Mouse (Mus musculus) left cerebral cortex, adult 9 months (tissue): ENCODE measurements around the gene Wdr24.
A peak's percentile ranks its signal among the peaks of the same experiment; 100 is the strongest.

ENCODE experiments used
- DNase-seq, 2 experiments: peaks; one replicate each; pipeline ENCODE4 v3.0.0; 2022; ENCODE audit warnings: low spot score in 2 of 2

Wdr24 gene

DNA sequence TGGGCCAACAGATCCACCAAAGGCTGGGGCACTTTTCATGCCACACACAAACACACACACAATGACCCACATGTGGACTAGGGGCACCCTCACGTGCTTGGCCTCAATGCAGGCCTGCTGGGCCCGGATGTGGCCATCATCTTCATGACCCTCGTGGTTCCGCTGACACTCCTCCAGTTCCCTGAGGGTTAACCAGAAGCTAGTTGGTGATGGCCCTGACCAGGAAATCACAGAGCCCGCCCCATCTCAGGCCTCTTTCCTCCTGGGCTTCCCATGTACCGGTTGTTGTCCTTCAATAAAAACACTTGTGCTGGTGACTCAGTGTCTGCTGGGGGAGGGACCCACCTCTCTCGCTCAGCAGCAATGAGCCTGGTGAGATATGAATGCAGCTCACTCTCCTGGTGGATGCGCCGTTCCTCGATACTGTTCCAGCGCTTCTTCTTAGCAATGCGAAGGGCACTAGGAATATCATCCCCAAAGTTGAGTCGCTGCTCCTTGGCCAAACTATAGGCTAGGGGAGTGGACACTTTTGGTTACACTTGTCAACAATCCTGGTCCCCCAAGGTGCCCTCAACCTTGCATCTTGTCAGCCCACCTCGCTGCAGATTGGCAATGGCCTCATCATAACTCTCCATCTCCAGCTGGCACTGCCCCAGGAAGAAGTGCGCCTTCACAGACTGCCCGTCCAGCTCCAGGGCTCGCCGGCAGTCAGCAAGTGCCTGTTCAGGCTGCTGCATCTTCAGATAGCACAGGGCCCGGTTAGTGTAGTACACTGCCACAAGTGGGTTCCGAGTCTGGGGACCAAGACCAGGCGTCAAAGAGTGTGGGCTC, 8.2 kb downstream of the Wdr24 start:
- no peak for DNase-seq

DNA sequence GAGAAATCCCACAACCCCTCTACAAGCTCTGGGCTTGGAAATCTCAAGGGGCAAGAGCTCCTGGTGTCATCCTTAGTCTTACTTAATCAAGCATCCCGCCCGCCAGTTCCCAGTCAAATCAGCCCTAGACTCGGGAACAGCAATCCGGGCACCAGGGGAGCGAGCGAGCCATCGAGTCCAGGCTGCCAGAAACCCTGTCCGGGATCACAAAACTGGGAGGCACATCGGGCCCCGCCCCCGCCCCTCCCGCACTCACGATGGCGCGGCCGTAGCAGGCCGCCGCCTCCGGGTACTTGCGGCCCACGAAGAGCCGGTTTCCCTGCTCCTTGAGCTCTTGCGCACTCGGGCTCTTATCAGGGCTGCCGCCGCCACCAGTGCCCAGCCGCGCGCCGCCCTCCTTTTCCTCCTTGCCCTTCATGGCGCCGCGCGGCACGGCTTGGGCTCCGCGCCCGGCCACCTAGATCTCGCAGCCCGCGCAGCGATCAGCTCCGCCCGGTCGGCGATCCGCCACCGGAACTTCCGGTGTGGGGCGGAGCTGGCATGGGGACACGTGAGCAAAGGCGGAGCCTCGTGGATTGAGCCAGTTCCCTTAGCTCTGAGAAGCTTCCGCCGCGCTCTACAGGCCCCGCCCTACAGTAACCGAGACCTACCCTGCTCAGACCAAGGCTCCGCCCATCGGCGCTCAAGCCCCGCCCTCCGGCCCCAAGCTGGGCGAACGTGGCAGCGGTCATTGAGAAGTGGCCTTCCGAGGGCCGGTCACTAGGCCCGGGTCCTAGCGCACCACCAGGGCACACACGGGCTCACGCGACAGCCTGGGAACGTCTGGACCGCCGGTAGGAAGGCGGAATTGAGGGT, 9.2 kb downstream of the Wdr24 start:
- peak; percentile 98 to 99 for DNase-seq

DNA sequence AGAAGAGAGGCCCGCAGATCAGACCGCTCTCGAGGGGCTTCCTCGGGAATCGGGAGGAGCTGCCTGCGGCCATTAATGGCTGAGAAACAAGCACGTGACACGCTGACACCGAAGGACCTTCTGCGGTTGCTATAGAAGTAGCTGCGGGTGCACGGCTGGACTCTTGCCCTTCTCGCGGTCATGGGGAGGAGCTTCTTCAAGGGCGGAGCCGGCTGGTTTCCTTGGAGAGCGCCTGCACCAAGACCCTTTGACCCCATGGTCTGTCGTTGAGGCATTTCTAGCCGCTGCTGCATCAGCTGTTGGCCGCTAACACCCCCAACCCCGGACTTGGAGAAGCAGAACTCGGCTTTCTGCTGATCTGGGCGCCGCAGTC, 9.8 kb downstream of the Wdr24 start, which contains the start of gene Stub1:
Stub1 (minus strand) TSS at position 114 of the 373 bp plus-strand sequence.
- DNase-seq: peak in 1 of 2 experiments; percentile 86

DNA sequence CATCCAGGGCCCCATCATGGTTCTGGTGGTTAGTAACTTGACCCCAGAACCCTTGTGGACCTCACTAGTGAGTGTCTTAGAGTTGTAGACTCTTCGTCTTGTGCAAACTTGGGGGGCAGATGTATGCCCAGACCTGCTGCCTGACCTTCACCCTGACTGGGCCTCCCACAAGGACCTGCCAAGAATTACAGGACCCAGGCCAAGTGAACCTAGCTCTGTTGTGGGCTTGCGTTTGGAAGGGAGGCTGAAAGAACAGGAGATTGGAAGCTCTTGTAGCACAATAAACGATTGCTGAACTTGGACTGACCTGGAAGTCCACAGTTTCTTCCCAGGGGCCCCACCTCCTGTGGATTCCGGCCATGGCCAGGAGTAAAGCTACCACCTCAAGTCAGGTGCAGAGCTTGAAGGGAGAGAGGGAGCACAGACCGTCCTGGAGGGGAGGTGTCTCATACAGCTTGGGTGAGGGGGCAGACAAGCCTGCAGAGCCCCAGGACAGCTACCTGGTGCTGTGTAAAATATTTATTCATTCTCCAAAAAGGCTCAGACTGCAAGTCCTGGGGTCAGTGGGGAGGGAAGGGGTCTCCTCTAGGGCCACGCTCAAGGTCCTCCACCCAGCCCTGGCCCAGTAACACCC, 10.7 kb downstream of the Wdr24 start:
- no peak for DNase-seq

DNA sequence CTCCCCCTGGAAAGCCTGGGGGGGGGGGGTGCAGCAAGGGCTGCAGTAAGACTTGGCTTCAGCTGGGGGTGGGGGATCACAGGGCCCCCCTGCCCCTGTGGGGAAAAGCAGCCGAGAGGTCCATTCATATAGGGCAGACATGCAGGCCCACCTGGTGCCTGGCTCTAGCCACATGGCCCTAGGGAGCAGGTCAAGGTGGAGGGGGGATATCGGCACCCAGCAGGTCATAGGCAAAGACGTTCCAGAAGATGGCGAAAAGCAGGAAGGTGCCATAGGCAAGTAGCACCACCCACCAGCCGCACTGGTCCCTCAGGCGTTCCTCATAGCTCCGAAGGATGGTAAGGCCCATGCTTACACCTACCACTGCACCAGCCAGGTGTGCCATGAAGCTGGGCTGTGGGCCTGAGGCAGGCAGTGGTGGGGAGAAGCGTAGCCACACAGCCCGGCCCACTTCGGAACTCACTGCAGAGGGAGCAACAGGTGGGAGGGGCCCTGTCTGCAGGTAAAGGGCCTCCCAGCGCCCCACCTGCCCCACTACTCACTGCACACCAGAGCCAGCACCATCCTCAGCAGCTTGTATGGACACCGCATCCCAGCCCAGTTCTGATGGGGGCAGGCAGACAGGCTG, 11.3 kb downstream of the Wdr24 start:
- DNase-seq: no peak

DNA sequence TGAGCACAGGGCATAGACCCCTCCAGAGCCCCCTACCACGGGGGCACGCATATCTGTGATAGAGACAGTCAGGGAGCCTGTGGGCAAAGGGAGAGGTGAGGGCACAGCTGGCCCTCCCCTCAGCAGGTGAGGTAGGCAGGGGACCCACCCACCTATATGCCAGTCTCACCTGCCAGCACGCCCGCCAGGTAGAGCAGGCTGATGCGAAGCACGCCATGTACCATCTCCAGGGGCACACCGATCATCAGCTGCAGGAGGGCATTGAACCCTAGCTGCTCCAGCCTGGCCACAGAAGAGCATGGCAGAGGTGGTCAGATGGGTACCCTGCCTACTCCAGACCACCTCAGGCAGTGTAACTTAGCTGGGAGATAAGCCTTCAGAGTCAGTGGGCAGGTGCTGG, 11.9 kb downstream of the Wdr24 start:
- no peak for DNase-seq

DNA sequence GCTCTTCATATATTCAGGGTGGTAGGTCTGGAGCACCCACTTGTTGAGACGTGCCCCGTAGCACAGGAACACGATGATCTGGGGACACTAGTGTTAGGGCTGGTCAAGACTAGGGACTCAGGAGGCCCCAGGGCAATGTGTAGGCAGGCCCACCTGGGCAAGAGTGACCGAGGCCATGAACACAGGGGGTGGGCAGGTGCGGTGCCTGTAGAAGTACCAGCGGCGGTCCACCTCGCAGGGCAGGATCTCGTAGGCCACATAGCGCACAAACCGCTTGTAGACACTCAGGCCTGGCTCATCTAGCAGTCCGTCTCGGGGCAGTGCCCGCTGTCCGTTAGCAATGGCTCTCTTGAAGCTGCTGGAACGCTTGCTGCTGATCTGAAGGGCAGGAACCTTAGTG, 12.4 kb downstream of the Wdr24 start:
- no peak for DNase-seq

DNA sequence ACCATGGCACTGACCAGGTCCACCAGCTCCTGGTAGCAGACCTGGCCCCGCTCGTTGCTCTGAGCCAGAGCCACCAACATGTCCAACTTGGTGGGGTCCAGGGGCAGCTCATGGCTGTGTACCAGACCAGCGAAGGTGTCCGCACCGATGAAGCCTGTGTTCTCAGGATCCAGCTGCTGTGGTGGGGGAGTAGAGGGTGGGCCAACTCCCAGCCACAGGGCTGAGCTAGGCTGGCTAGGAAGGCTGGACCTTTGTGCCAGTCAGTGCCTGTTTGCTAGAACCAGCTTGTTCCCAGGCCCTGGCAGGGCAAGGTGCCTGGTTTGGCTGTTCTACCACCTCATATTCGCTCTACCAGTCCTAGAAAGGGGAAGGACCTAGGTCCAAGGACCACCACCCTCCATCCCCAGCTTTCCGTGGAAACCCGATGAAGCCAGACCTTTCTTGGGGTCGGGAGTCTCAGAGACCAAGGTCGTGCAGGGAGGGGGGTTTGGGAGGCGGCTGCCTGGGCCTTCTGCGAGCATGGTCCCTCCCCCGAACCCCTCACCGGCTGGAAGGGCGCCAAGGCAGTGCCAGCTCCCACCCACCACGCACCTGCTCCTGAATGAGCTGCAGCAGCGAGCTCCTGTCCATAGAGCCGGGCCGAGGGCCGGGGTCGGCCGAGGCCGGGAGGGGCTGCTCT, 13.1 kb downstream of the Wdr24 start:
- DNase-seq: no peak

DNA sequence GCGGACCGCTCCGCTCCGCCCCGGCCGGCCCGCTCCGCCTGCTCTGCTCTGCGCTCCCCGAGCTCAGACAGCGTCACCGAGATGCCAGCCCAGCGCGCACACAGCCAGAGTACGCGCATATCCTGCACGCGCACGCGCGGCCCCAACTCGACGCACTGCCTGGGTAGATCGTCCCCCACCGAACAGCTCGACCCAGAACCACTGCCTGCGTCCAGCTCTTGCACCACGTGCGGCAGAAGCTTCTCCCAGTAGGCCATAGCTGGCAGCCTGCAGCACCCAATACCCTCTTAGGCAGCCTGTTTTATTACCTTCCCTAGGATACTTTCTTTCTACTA, 13.6 kb downstream of the Wdr24 start, which contains the start of gene Rhbdl1:
Rhbdl1 (minus strand) TSS at position 220 of the 335 bp plus-strand sequence.
- peak in 1 of 2 experiments; percentile 84 for DNase-seq

DNA sequence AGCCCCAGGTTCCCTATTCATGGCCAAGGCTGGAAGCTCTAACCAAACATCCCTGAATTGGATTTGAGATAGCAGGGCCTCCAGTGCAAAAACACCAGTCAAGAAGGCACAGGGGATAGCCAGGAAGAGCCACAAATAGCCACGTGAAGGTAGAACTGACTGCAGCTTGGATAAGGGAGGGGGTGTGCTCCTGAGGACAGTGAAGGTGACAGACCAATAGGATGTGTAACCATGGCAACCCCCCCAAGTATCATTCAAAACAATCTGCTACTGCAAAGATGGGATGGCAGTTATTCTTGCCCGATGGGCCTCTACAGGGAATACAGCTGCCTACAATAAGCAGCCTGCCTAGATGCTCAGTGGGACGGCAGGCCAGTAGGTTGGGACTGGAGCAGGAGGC, 14.1 kb downstream of the Wdr24 start:
- no peak for DNase-seq

DNA sequence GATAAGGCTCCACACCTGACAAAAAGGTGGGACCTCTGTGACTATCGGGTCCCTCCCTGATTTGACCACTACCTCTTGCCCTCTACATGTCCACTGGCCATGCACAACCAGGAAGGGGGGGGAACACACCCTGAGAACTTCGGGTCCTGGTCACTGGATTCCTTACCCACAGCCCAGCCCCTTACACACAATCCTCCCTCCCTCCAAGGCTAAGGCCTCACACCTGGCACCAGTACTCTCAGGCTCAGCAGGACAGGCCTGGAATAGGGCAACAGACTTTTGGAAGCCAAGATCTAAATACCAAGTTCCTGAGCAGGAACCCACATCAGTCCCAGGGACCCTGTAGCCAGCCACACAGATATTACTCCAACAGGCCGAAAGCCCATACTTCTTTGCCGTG, 15.5 kb downstream of the Wdr24 start:
- DNase-seq: no peak

DNA sequence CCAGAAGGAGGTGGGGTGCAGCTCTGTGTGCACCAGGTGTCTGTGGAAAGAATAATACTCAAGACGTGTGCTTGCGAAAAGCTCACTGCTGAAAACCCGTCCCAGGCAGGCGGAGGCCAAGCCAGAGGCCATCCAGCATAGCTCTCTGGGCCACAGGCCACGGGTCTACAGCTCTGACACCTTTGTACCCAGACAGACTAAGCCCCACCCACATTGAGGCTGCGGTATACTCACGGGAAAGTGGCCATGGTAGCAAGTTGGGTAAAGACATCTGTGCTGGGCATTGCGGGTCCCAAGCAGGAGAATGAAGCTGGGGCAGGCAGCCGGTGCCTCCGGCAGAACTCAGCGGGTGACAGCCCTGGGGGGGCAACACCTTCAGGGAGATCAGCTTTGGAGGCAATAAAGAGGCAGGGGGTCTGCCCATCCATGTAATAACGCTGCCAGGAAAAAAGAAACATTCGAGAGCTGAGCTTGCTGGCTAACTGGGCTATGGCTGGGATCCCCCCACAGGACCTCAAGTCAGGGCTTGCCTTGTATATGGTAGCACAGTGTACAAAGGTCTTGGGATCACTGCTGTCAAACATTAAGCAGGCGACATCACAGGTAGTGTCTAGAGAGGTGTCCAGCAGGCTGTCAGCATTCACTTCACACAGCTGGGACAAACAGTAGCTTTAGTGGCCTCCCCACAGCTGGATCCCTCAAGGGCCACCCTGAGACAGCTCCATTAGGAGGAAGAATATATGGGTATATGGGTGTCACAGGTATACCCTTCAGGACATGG, 16.2 kb downstream of the Wdr24 start:
- no peak for DNase-seq

DNA sequence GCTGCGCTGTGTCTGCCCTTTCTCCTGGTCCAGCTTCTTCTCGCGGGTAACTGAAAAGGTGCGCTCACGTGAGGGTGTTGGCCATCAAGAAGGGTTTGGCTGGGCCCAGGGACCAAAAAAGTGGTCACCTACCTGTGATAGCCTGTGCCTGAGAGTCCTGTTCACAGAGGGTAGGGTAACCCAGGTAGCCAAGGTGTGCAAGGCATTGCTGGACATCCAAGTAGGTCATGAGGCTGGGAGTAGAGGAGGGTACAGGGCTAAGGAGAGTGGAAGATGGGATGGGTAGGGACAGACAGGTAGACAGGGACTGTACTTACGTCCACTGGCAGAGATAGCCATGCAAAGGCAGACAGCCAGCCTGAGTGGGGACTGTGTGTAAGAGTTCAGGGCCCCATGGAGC, 17.1 kb downstream of the Wdr24 start:
- DNase-seq: no peak

DNA sequence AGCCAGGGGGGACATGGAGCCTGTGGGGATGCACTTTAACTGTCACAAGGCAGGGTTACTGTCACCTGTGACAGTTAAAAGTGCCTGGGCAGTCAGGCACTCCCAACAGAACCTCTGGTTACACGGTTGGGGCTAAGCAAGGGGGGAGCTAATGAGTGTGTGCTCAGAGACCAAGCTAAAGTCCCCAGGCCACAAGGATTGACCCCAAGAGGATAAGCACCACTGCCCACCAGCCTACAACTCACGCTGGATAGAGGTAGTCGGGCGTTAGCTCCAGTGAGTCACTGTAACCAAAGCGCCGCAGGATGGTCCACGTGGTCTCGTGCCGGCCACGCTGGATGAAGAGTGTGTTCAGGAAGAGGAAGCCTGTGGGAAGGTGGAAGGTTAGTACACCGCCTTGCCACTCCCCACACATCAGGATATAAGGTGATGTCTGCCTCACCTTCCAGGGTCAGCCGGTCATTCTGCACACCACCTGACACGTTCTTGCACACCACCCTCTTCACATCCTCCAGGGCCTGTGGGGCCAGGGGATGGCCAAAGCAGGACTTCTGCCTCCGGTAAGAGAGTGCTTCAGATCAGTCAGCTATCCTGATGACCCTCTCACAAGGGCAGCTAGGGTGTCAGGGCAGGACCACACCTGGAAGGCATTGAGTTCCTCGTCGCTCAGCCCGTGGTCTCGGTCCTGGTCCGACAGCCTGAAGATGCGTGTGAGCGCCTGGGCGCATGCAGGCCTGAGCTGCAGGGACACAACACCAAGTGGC, 17.9 kb downstream of the Wdr24 start, which contains the start of gene Gm20683:
Gm20683 (minus strand) TSS at position 647 of the 764 bp plus-strand sequence.
- no peak for DNase-seq

DNA sequence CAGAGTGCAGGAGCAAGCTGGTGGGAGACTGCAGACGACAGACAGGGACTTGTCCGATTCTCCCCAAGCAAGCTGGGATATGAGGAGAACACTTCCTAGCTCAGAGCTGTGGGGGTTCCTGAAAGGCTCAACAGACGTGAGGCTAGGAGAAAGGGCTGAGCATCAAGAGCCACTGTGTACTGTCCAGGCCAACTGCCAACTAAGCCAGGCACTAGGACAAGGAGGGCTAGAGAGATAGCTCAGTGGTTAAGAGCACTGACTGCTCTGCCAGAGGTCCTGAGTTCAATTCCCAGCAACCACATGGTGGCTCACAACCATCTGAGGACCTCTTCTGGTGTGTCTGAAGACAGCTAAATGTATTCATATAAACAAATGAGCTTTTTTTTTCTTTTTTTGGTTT, 19.1 kb downstream of the Wdr24 start:
- no peak for DNase-seq

DNA sequence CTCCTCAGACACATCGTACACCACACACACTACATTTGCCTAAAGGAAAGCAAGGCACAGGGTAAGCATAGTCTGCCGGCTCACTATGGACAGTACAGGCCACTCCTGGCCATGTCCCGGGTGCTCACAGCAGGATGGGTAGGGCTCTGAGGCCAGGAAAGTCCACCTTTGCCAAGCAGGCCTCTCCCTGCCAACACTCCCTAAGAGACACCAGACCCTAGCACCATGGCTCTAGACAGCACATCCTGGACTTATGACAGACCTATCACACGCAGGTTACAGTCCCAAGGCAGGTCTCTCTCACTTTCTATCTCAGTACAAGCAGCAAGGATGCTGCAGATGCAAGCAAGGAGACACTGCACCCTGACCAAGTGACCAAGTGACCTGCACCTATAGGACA, 19.7 kb downstream of the Wdr24 start:
- DNase-seq: no peak

DNA sequence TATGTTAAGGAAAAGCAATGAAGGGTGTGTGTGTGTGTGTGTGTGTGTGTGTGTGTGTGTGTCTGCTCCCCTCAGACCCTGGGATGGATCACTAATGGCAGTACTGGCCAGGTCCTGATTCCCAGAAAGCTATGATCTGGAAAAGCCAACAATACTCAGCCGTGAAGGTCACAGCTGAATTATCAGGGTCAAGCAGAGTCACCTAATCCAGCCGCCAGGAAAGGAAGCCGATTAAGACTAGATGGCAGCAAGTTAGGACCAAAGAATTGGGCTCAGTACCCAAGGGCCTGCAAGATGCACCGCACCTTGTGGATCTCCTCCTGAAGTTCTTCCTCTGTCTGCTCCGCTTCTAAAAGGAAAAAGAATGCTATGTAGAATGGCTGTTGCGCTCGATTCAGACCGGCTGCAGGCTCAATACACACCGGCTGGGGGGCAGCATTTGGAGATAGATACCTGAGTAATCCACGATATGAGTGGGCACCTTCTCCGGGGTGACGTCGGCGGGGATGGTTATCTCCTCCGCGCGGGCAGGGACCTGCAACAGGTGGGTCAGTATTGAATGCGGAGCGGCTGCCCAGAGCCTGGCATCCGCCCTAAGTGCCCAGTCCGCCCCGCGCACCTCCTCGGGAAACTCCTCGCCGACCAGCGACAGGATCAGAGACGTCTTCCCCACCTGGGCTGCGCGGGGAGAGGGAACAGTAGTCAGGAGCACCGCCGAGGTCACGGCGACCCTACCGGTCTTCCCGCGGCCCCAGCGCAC, 20.4 kb downstream of the Wdr24 start:
- DNase-seq: peak in 1 of 2 experiments; percentile 34

DNA sequence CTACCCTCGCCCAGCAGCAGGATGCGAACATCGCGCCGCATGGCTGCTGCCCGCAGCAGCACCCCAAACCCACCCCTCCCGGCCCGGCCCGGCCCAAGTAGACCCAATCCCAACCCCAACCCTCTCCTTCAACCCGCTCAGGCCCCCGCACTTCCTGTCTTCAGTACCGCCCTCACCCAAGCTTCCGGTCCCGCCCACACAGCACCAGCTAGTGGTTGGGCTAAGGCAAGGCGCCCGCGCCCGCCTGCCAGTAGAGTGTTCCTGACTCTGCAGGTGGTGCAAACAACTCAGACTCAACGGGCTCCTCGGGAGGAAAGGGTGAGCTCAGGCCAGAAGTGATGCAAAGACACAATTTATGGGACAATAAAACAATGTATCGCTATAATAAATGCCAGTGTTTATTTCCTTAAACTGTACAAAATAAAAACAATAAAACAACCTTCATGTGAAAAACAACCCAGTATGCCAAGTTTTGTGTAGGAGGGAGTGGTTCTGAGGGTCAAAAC, 21.0 kb downstream of the Wdr24 start, which contains the start of gene Rhot2:
Rhot2 (minus strand) TSS at position 456 of the 506 bp plus-strand sequence.
- peak; percentile 83 to 94 for DNase-seq

DNA sequence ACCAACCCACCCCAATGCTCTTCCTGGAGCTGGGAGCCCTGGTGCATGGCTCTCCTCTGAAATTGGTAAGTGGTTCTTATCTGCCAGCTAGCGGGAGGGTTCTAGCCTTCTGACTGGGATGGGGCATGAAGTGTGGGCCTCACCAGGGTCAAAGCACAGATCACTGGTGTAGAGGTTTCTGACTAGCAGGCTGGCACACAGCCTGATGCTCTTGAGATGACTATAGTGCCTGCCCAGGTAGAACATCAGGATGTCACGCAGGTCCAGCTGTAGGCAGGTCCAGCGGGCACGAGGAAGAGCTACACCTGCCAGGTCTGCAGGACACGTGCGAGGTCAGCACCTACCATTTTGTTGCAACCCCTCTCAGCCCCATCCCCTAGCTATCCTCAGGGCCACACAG, 36.8 kb downstream of the Wdr24 start:
- DNase-seq: no peak
